Mouse (Mus musculus): ENCODE measurements around the gene March5. TPM values are rescaled to one million over a fixed set of nuclear protein-coding genes. Genes with fewer than 3 reads are reported as not detected.
A peak's percentile ranks its signal among the peaks of the same experiment; 100 is the strongest.
"Not testable (repeated sequence)": the region's sequence is repeated elsewhere in the genome, so short reads cannot be mapped to it uniquely, and the experiment has no call there.

March5 gene
- polyA plus RNA-seq, 1 experiment from 2014 or later, result 155 TPM

GRCm38 (mm10) chr19:37176879-37177462, 30.4 kb upstream of the March5 start:
- peaks cover 10% of the 10 kb centered on the region for H3K4me1 ChIP-seq (ENCODE audit: control insufficient read depth, insufficient read depth, low read length)
- ATAC-seq (ENCODE audit: low FRiP score) (no peak), DNase-seq (ENCODE audit: low spot score, missing footprints) (peak; percentile 84)
- H3K36me3 ChIP-seq (ENCODE audit: control insufficient read depth, insufficient read depth, low read length), result no peaks in the 10 kb centered on the region
- peaks cover 6% of the 10 kb centered on the region for H3K27me3 ChIP-seq (ENCODE audit: control insufficient read depth, insufficient read depth, low read length)
- H3K27ac ChIP-seq (ENCODE audit: low read depth, low read length), result no peak overlapping the region
- no peak overlapping the region for H3K4me3 ChIP-seq (ENCODE audit: low read depth, low read length)
- no peak overlapping the region for H3K9ac ChIP-seq (ENCODE audit: low read length)
- H3K4me2 ChIP-seq, result peak overlapping the region; percentile 8; the same call in 1 of the 2 replicates
- WGBS, result 45% methylated on average over 4 of the region's 4 CpGs
- H3K9me3 ChIP-seq (ENCODE audit: control insufficient read depth, low read length), result no peaks in the 10 kb centered on the region

DNA sequence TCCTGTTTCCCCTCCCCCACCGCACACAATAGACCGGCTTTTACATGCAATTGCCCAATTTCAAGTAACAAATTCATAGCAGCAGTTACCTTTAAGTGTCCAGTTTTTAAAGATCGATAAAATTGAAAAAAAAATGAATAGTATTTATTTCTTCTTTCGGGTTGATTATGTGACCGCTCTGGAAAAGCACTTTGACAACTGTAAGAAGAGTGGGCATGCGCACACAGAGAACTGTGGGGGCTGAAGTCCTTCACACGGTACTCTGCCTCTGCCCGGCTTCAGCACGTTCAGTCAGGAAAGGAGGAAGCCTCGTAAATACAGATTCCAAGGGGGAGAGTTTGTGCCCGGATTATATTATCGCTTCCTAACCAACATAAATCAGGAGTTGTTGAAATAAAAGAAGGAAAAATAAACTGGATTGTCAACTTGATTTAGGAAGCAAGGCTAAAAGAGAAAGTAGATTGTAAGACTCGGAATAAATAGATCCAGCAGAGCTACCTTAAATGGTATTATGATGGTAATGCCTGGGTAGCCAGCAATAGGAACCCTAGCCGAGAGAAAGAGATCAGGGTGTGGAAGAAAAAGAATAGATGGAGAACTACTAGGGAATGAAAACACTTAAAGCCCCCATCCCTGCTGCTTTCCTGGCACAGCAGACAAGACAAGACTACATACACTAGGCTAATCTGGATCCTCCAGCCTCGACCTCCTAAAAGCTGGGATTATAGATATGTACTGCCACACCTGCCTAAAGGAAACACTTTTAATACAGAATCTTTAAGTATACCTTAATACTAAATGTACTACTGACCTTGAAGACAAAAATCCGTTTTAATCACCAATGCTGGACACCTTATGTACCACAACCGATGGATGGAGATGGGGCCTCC, 29.3 kb upstream of the March5 start:
- 15% methylated on average over 17 of the region's 17 CpGs for WGBS
- no peaks in the 10 kb centered on the region for H3K36me3 ChIP-seq (ENCODE audit: control insufficient read depth, insufficient read depth, low read length)
- peak overlapping the region; percentile 17 for H3K4me3 ChIP-seq (ENCODE audit: low read depth, low read length)
- peak overlapping the region; percentile 40 for H3K4me2 ChIP-seq
- DNase-seq (ENCODE audit: low spot score, missing footprints) (peak; percentile 93), ATAC-seq (ENCODE audit: low FRiP score) (peak; percentile 64; the same call in 1 of the 2 replicates)
- H3K9ac ChIP-seq (ENCODE audit: low read length), result peak overlapping the region; percentile 28; the same call in 1 of the 2 replicates
- H3K27ac ChIP-seq (ENCODE audit: low read depth, low read length), result no peak overlapping the region
- H3K27me3 ChIP-seq (ENCODE audit: control insufficient read depth, insufficient read depth, low read length), result peaks cover 6% of the 10 kb centered on the region; the same call in 1 of the 2 replicates
- no peaks in the 10 kb centered on the region for H3K9me3 ChIP-seq (ENCODE audit: control insufficient read depth, low read length)
- peaks cover 10% of the 10 kb centered on the region for H3K4me1 ChIP-seq (ENCODE audit: control insufficient read depth, insufficient read depth, low read length)

DNA sequence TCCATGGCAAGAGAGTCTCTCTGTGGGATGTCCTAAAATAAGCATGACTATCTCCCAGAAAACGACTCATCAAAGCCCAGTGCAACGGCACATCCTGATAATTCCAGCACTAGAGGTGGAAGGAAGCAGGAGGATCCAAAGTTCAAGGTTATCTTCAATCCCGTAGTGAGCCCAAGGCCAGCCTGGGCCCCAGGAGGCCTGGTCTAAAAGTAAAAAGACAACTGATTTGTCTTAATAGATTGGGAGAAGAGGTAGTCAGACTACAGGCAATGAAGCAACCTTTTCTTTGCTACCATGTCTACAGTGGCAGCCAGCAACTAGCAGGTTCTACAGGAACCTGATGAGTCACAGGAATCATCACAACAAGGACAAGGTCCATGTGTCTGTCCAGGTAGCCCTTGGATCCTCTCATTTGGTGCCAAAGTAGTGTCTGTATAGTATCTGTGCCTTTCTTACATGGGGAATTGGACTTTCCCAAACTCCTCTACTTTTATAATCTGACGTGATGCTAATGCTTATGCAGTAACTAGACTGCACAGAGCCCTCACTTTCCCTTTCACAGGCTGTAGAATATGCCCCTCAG, 18.9 kb upstream of the March5 start:
- ATAC-seq (ENCODE audit: low FRiP score) (no peak), DNase-seq (ENCODE audit: low spot score, missing footprints) (no peak)
- no peaks in the 10 kb centered on the region for H3K4me1 ChIP-seq (ENCODE audit: control insufficient read depth, insufficient read depth, low read length)
- H3K4me2 ChIP-seq, result no peak overlapping the region
- H3K9me3 ChIP-seq (ENCODE audit: control insufficient read depth, low read length), result no peaks in the 10 kb centered on the region
- H3K36me3 ChIP-seq (ENCODE audit: control insufficient read depth, insufficient read depth, low read length), result no peaks in the 10 kb centered on the region
- no peak overlapping the region for H3K4me3 ChIP-seq (ENCODE audit: low read depth, low read length)
- 72% methylated on average over 4 of the region's 4 CpGs for WGBS
- H3K27ac ChIP-seq (ENCODE audit: low read depth, low read length), result no peak overlapping the region
- H3K9ac ChIP-seq (ENCODE audit: low read length), result no peak overlapping the region
- no peaks in the 10 kb centered on the region for H3K27me3 ChIP-seq (ENCODE audit: control insufficient read depth, insufficient read depth, low read length)

DNA sequence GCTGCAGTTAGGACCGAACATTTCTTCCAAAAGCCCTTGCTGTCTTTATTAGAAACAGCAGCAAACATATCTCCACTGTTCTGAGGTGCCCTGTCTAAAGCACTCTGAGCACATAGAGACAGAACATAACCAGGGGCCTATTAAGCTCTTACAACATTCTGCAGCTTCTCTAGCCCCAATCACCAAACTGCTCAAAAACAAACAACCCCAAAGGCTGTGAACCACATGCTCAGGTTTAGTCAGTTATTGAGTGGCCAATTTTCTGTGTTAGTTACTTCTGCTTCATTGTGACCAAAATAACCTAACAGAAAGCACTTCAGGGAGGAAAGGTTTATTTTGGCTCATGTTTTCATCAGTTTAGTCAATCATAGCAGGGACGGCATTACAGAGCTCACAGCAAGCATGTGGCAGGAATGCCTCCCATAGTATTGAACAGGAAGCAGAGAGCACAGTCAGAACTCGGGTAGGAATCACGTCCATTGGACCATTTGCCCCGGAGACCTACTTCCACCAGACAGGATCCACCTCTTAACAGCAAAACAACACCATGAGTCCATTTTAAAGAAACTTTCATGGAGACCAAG, 14.8 kb upstream of the March5 start:
- Histone ChIP-seq H3K9me3 (ENCODE audit: control insufficient read depth, low read length) (no peaks in the 10 kb centered on the region), H3K27me3 (ENCODE audit: control insufficient read depth, insufficient read depth, low read length) (no peaks in the 10 kb centered on the region), H3K4me1 (ENCODE audit: control insufficient read depth, insufficient read depth, low read length) (no peaks in the 10 kb centered on the region), H3K4me3 (ENCODE audit: low read depth, low read length) (no peak overlapping the region), H3K9ac (ENCODE audit: low read length) (no peak overlapping the region), H3K27ac (ENCODE audit: low read depth, low read length) (no peak overlapping the region), H3K4me2 (no peak overlapping the region), H3K36me3 (ENCODE audit: control insufficient read depth, insufficient read depth, low read length) (no peaks in the 10 kb centered on the region)
- DNase-seq (ENCODE audit: low spot score, missing footprints), result no peak
- WGBS, result 87% methylated on average over 5 of the region's 5 CpGs
- no peak for ATAC-seq (ENCODE audit: low FRiP score)

DNA sequence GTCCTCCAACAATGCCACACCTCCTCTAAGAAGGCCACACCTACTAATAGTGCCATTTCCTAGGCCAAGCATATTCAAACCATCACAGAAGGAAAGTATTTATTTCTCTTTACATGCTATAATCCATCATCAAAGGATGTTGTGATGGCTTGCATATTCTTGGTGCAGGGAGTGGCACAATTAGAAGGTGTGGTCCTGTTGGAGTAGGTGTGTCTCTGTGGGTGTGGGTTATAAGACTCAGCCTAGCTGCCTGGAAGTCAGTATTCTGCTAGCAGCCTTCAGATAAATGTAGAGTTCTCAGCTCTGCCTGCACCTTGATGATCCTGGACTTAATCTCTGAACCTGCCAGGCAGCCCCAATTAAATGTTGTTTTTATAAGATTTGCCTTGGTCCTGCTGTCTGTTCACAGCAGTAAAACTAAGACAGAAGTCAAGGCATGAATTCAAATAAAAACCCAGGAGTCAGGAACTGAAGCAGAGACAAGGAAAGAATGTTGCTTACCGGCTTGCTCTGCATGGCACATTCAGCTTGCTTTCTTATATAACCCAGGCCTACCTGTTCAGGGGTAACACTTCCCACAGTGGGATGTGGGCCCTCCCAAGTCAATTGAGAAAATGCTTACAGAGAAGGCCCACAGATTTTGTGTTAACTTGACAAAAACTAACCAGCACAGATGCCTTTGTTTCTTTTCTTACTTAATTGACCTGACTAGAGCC, 9.0 kb upstream of the March5 start:
- Histone ChIP-seq H3K27me3 (ENCODE audit: control insufficient read depth, insufficient read depth, low read length) (no peaks in the 10 kb centered on the region), H3K27ac (ENCODE audit: low read depth, low read length) (no peak overlapping the region), H3K9ac (ENCODE audit: low read length) (no peak overlapping the region), H3K4me2 (no peak overlapping the region), H3K4me1 (ENCODE audit: control insufficient read depth, insufficient read depth, low read length) (no peaks in the 10 kb centered on the region), H3K9me3 (ENCODE audit: control insufficient read depth, low read length) (no peaks in the 10 kb centered on the region), H3K4me3 (ENCODE audit: low read depth, low read length) (no peak overlapping the region), H3K36me3 (ENCODE audit: control insufficient read depth, insufficient read depth, low read length) (no peaks in the 10 kb centered on the region)
- ATAC-seq (ENCODE audit: low FRiP score) (no peak), DNase-seq (ENCODE audit: low spot score, missing footprints) (no peak)
- 83% methylated on average over 1 of the region's 1 CpGs for WGBS

- Histone ChIP-seq H3K4me3 (ENCODE audit: low read depth, low read length) (no peak overlapping the region), H3K9ac (ENCODE audit: low read length) (no peak overlapping the region), H3K4me2 (no peak overlapping the region), H3K27ac (ENCODE audit: low read depth, low read length) (no peak overlapping the region), H3K9me3 (ENCODE audit: control insufficient read depth, low read length) (no peaks in the 10 kb centered on the region), H3K36me3 (ENCODE audit: control insufficient read depth, insufficient read depth, low read length) (no peaks in the 10 kb centered on the region), H3K4me1 (ENCODE audit: control insufficient read depth, insufficient read depth, low read length) (no peaks in the 10 kb centered on the region), H3K27me3 (ENCODE audit: control insufficient read depth, insufficient read depth, low read length) (no peaks in the 10 kb centered on the region)
- DNase-seq (ENCODE audit: low spot score, missing footprints) (no peak), ATAC-seq (ENCODE audit: low FRiP score) (no peak)
- 74% methylated on average over 2 of the region's 2 CpGs for WGBS
Observed at GRCm38 (mm10) chr19:37199889-37200288, 7.5 kb upstream of the March5 start.

DNA sequence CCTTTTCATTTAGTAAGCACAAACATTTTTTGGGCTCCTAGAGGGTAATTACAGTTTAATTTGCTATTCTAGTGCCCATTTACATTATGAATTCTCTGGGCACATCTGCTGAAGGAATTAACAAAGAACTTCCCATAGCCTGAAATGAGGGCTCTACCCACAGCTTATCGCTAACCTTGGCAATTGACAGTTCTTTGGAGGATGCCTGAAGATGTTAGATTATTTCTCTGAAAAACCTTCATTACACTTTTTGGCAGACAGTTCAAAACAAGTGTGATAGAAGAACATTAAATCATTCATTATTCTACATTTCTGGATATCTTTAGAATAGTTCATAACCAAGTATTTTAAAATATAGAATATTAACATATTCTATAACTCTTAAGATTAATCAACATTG, 4.0 kb upstream of the March5 start:
- Histone ChIP-seq H3K4me3 (ENCODE audit: low read depth, low read length) (no peak overlapping the region), H3K9ac (ENCODE audit: low read length) (no peak overlapping the region), H3K4me2 (no peak overlapping the region), H3K36me3 (ENCODE audit: control insufficient read depth, insufficient read depth, low read length) (no peaks in the 10 kb centered on the region), H3K27ac (ENCODE audit: low read depth, low read length) (no peak overlapping the region), H3K9me3 (ENCODE audit: control insufficient read depth, low read length) (no peaks in the 10 kb centered on the region), H3K4me1 (ENCODE audit: control insufficient read depth, insufficient read depth, low read length) (no peaks in the 10 kb centered on the region), H3K27me3 (ENCODE audit: control insufficient read depth, insufficient read depth, low read length) (no peaks in the 10 kb centered on the region)
- ATAC-seq (ENCODE audit: low FRiP score) (no peak), DNase-seq (ENCODE audit: low spot score, missing footprints) (no peak)
- WGBS, result 98% methylated on average over 1 of the region's 1 CpGs

DNA sequence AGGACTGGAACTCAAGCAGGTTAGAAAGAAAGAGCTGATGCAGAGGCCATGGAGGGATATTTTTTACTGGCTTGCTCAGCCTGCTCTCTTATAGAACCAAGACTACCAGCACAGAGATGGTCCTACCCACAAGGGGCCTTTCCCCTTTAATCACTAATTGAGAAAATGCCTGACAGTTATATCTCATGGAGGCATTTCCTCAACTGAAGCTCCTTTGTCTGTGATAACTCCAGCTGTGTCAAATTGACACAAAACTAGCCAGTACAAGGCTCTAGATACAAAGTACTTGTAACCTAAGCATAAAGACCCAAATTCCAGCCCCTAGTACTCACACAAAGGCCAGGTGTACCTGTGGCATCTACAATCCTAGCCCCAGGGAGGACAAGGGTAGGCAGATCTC, 2.2 kb upstream of the March5 start:
- H3K9me3 ChIP-seq (ENCODE audit: control insufficient read depth, low read length); DNase-seq (ENCODE audit: low spot score, missing footprints); H3K9ac ChIP-seq (ENCODE audit: low read length); ATAC-seq (ENCODE audit: low FRiP score); H3K4me3 ChIP-seq (ENCODE audit: low read depth, low read length); H3K27ac ChIP-seq (ENCODE audit: low read depth, low read length); H3K27me3 ChIP-seq (ENCODE audit: control insufficient read depth, insufficient read depth, low read length); H3K4me2 ChIP-seq; H3K36me3 ChIP-seq (ENCODE audit: control insufficient read depth, insufficient read depth, low read length): not testable (repeated sequence)
- peaks cover 10% of the 10 kb centered on the region; the same call in 1 of the 2 replicates for H3K4me1 ChIP-seq (ENCODE audit: control insufficient read depth, insufficient read depth, low read length)
